ENCODE assay signal across 22 mouse cellular contexts in genomic region chr12:108634031-108634430, GRCm38 (mm10).
A peak's percentile ranks its signal among the peaks of the same experiment; 100 is the strongest.
DNase-seq lines count a peak whose midpoint lies in the region; ATAC-seq and TF ChIP-seq lines count a peak whose summit lies in the region.
"Had no signal": no experiment of that assay in that cellular context is flagged by ENCODE, and none has a peak within 500 bp of the region (broad histone marks: within the 10 kb centered on the region; RNA-seq: fewer than 3 reads in every experiment).

No protein-coding gene starts in this region.

- H3K36me3 ChIP-seq in spleen, adult 2 months (ENCODE audit: control insufficient read depth, insufficient read depth, low read length) = peaks cover 2% of the 10 kb centered on the region; the same call in 1 of the 2 replicates
- H3K36me3 ChIP-seq: forebrain, embryonic 15.5 days; G1E; hindbrain, embryonic 15.5 days had no signal

- no peak for TF ChIP-seq POLR2A in spleen, adult 2 months (IDR thresholded peaks at IDR 0.05; ENCODE audit: low read depth, low read length)

- H3K4me1 ChIP-seq in spleen, adult 2 months (ENCODE audit: control insufficient read depth, insufficient read depth, insufficient read length) = peaks cover 65% of the 10 kb centered on the region
- H3K4me1 ChIP-seq: embryonic facial prominence, embryonic 15.5 days; forebrain, embryonic 10.5 days; forebrain, embryonic 15.5 days had no signal

- DNase-seq in spleen, adult 2 months (ENCODE audit: low read depth in 1 of 2, low spot score in 2 of 2) = no peak
- no peak for DNase-seq in spleen, postnatal 10 days (ENCODE audit: low spot score in 2 of 2)
- peak; percentile 49 for DNase-seq in CD4-positive helper T cell, adult 2 months (ENCODE audit: low read depth, low spot score)
- peak; percentile 32 for DNase-seq in T-cell, adult 2 months (ENCODE audit: low spot score)
- DNase-seq in adrenal gland, adult 2 months = no peak
- no peak for DNase-seq in neural tube, embryonic 10.5 days (ENCODE audit: extremely low spot score, low spot score)
- no peak for DNase-seq in layer of hippocampus, postnatal 14 days (ENCODE audit: low spot score in 2 of 2)
- DNase-seq: adrenal gland, postnatal 25 days; cerebellum, adult 2 months; cerebellum, postnatal 14 days; embryo, embryonic 11 days; gastrocnemius, postnatal 36 days; heart, adult 11 months; heart, postnatal 36 days had no signal

- H3K27ac ChIP-seq in spleen, adult 2 months (ENCODE audit: insufficient read depth, low read length) = peak overlapping the region; percentile 96
- H3K27ac ChIP-seq: embryonic facial prominence, embryonic 15.5 days; forebrain, embryonic 10.5 days; forebrain, embryonic 15.5 days; heart, embryonic 13.5 days; hindbrain, embryonic 15.5 days had no signal

- H3K4me3 ChIP-seq in spleen, adult 2 months (ENCODE audit: extremely low read depth, insufficient read depth, insufficient read length) = no peak overlapping the region
- H3K4me3 ChIP-seq: embryonic facial prominence, embryonic 15.5 days; erythroblast, embryonic 14.5 days; forebrain, embryonic 10.5 days; forebrain, embryonic 15.5 days; heart, embryonic 13.5 days; hindbrain, embryonic 15.5 days had no signal

- ATAC-seq in inflammation-experienced regulatory T-cells, adult 6 months = peak; percentile 18
- ATAC-seq: forebrain, embryonic 15.5 days had no signal

- no peaks in the 10 kb centered on the region for H3K27me3 ChIP-seq in spleen, adult 2 months (ENCODE audit: control insufficient read depth, insufficient read depth, low read length)
- H3K27me3 ChIP-seq: embryonic facial prominence, embryonic 15.5 days; forebrain, embryonic 15.5 days; heart, embryonic 13.5 days; hindbrain, embryonic 15.5 days had no signal

- WGBS in spleen, adult 2 months = 21% methylated on average over 1 of the region's 1 CpGs

- TF ChIP-seq CTCF in spleen, adult 2 months (IDR thresholded peaks at IDR 0.05; ENCODE audit: extremely low read depth, insufficient read depth, insufficient read length, insufficient replicate concordance) = no peak

Comparison
In these comparisons a context has a peak if more than half of its experiments do, and no peak if none do; other contexts are left out.
1. DNase-seq: peak in CD4-positive helper T cell, adult 2 months (single experiment) and T-cell, adult 2 months (single experiment); none in spleen, adult 2 months (0 of 2), spleen, postnatal 10 days (0 of 2), adrenal gland, adult 2 months (single experiment), neural tube, embryonic 10.5 days (single experiment) and layer of hippocampus, postnatal 14 days (0 of 2).